Mouse (Mus musculus) E14TG2a.4 (cell line): ENCODE results near the gene Ankrd28.

Experiments
- CTCF ChIP-seq: conservative IDR thresholded peaks from 2 replicates; pipeline ENCODE4 v1.5.1; 2014; ENCODE audit warnings: low read length
- POU5F1 ChIP-seq: IDR thresholded peaks from 2 replicates; pipeline ENCODE4 v1.6.1; 2014; ENCODE audit warnings: low read length, borderline replicate concordance

DNA sequence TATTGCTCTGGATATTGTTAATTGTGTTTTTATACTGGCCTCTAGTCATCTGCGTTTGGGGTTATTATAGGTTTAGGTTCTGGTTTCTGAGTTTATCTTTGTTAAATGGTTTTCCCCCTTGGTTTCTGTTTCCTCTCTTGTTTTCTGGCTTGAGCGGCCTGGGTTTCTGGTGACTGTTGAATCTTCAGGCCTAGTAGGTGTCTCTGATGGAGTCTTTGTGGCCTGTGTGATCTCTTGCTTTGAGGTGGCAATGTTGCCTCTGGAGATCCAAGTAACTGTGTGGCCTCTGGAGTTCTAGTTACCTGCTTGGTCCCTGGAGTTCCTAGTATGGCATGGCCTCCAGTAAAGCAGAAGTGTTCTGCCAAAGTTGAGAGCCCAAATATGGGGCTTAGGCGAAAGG is 149.8 kb downstream of the Ankrd28 start:
- TF ChIP-seq CTCF (no peak), POU5F1 (no peak)
